Mouse (Mus musculus) heart, adult 2 months (tissue): Measurements from ENCODE around the gene Gm9918.
A peak's percentile ranks its signal among the peaks of the same experiment; 100 is the strongest.

Experiments used
- CTCF ChIP-seq: fragments of 200-600 bp; IDR thresholded peaks from 2 replicates; pipeline ENCODE4 v1.8.1; 2022; ENCODE audit warnings: antibody characterized with exemption, mild to moderate bottlenecking, moderate library complexity
- EP300 ChIP-seq: fragments of 200-500 bp; IDR thresholded peaks from 2 replicates; pipeline ENCODE4 v1.6.1; 2011; ENCODE audit warnings: low read depth, low read length, control low read depth; ENCODE audit not compliant: insufficient read depth
- POLR2A ChIP-seq: fragments of 200-500 bp; IDR thresholded peaks from 2 replicates; pipeline ENCODE4 v1.6.1; 2011; ENCODE audit warnings: mild to moderate bottlenecking, low read depth, low read length, control low read depth; ENCODE audit not compliant: insufficient read depth

GRCm38 (mm10) chr15:102287395-102287794 lies 17.0 kb downstream of the Gm9918 start:
- TF ChIP-seq CTCF (peak; percentile 90; the same call in 1 of the 2 replicates), EP300 (no peak), POLR2A (no peak)
